Mouse (Mus musculus): ENCODE measurements at regions not wholly inside any gene's neighbourhood (a gene's known extent, or its start where the extent isn't known, plus 50 kb on each side); places are given as distances from the start of the nearest gene placed in this dataset.

DNA sequence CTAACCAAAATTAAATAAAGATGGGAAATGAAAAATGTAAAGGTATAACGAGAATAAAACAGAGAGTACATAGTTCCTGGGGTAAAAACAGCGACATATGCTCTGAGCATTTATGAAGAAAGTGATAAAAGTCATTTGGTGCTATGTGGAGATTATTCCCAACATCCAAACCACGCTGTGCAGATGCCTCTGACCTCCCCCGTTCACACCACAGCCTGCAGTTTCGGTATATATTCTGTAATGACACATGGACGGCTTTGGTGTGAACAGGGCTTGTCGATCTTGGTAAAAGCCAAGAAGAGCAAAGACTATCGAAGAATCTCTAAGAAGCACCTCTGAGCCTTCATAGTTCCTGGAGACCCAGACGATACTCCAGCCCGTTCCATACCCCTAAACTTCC, 95.2 kb upstream of the Ppp1r26 start:
- DNase-seq, result no peak

GRCm38 (mm10) chr2:28352903-28353302, 93.7 kb upstream of the Ppp1r26 start:
- no peak for DNase-seq

- no peak for DNase-seq
These were observed 84.4 kb upstream of the Ppp1r26 start for GRCm38 (mm10) chr2:28362199-28362598.

GRCm38 (mm10) chr2:28364623-28365022, 82.0 kb upstream of the Ppp1r26 start:
- DNase-seq, result no peak

GRCm38 (mm10) chr2:28365756-28366155, 80.8 kb upstream of the Ppp1r26 start:
- DNase-seq, result no peak

DNA sequence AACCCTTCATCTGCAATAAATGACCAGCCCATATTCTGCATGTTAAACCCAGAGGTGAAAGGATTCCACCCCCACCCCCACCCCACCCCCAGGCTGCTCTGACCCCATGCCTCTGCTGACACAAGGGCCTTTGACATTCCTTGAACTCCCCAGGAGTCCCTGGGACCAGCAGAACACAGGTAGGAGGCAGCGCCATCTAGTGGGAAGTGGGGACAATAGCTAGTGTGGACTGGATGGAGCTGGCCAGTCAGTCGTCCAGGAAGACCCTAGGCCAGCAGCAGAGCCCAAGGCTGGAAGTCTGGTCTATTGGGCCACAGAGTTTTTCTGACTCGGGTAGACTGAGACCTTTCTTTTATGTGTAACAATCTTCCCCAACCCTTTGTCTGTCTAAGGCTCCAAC, 71.8 kb upstream of the Ppp1r26 start:
- DNase-seq, result peak; percentile 63

DNA sequence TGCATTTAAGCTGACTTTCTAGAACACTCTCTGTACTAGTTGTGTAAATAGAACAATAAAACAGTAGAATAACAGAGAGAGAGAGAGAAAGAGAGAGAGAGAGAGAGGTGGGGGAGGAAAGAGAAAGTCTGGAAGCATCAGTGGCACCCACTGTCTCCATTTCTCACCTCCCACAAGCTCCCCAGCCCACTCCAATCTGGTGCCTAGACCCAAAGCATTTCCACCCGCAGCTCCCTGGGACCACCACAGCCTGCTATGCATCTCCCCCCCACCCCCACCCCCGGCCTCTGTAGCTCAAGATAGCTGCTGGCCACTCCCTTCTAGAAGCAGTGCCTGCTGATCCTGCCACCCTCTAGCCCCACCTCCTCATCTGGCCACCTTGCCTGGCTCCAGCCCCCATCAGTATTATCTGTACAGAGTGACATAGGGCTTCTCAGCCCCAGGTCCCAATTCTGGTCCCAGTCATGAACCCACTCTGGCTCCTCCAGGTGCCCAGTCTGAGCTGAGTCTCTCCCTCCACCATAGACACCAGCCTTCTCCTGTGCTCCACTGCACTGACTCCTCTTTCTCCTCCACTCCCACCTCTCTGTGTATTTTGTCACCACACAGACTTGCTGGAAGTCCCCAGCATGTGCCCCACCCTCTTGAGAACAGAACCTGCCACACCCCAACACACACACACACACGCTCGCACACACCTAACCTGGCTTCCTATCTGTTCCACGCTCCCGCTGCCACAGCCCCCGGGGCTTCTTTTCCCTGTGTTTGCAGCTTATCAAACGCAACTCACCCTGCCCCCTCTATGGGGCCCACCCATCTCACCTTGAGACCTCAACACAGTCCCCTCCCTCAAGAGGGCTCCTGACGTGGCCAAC, 68.4 kb upstream of the Ppp1r26 start:
- no peak for DNase-seq

- no peak for DNase-seq
These were observed 64.4 kb upstream of the Ppp1r26 start for GRCm38 (mm10) chr2:28382051-28382802.

- no peak for DNase-seq
These were observed 61.7 kb upstream of the Ppp1r26 start for GRCm38 (mm10) chr2:28384875-28385274.

- DNase-seq, result no peak
These were observed 59.8 kb upstream of the Ppp1r26 start for GRCm38 (mm10) chr2:28386784-28387183.

DNA sequence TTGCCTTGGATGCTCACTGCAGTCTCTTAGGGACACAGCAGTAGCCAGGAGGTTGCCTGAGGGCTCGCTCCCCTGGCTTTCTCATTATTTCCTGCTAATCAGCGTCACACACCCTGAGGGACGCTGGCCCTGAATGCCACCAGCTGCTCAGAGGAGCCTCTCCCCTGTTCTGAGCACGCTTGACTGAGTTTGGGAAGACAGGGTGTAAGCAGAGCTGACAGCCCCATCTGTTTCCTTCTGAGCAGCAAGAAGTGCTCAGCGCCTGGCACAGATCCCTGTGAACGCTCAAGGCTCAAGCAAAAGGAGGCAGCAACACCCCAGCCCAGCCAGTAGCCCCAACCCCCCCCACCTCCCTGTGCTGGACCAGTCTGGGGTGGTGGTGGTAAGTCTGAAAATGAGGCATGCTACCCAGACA, 59.2 kb upstream of the Ppp1r26 start:
- DNase-seq, result no peak

- DNase-seq, result no peak
These were observed 58.7 kb upstream of the Ppp1r26 start for GRCm38 (mm10) chr2:28387926-28388325.

- DNase-seq, result no peak
These were observed 56.9 kb upstream of the Ppp1r26 start for GRCm38 (mm10) chr2:28389703-28390102.

DNA sequence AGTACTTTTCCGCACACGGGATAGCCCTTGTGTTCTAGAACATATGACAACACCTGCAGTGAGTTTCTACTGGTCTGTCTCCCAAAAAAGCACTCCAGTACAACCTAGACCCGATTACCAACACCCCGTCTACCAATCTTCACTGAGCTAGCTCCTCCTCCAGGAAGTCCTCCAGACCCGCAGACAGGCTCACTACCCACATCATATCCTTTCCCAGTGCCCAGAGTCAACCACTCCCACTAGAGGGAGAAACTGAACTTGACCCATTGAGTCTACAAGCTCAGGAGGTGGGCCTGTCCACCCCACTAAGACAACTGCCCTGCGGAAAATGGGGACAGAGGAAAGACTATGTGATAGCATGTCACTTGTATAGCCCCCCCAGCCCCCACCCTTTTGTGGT, 51.2 kb upstream of the Ppp1r26 start:
- DNase-seq, result no peak
